Mouse (Mus musculus) heart, postnatal 0 days (tissue): ENCODE results near the gene Zbtb38.

Experiments
- CTCF ChIP-seq: IDR thresholded peaks from 2 replicates; pipeline ENCODE4 v1.5.1; 2016; ENCODE audit warnings: antibody characterized with exemption, control low read depth, low read depth
- EP300 ChIP-seq: IDR thresholded peaks from 2 replicates; pipeline ENCODE4 v1.6.1; 2016; ENCODE audit warnings: antibody characterized with exemption, low read depth

DNA sequence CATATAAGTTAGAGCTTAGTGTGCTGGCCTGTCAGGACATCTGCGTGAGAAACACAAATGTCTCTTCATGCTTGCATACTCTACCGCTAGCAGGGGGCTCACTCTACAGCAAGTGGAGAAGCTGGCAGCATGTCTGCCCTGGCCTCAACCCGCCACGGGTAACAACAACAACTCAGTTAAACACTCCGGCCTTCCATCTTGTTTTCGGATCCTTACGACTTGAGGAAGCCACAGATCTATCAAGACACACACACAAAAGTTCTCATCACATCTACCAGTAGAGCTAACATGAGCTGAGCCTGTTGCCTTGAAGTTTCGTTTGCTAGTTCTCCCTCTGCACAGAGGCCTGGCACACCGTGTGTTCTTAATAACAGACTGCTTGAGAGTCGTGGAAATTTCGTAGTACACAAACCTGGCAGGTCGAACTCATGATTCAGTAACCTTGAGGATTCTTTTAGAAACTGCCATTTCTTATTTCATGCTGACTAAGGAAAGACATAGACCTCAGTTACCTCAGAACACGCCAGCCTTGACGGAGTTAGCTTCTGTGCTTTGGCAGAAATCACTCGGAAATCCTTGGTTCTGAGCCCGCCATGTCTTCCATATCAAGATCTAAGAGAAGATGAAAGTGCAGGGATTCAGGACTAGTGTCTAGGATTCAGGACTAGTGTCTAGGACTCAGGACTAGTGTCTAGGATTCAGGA lies 34.8 kb downstream of the Zbtb38 start:
- TF ChIP-seq CTCF (no peak), EP300 (no peak)
